Mouse (Mus musculus) forebrain, embryonic 16.5 days (tissue): Measurements from ENCODE around the gene Cyp1b1. TPM values are rescaled to one million over a fixed set of nuclear protein-coding genes. Genes with fewer than 3 reads are reported as not detected.

Source experiments
- ATAC-seq: fragments of 200-750 bp; cut with Nextera tagmentation; 2 replicates; pipeline ENCODE4 v1.8.0; 2017; ENCODE audit warnings: mild to moderate bottlenecking, moderate library complexity
- H3K27ac ChIP-seq: fragments of 300-500 bp; sonication (generic); 2 replicates; pipeline ENCODE4 v1.5.1; 2014; ENCODE audit warnings: low read length, control low read depth
- H3K27me3 ChIP-seq: fragments of 300-500 bp; sonication (generic); replicated peaks from 2 replicates; pipeline ENCODE4 v1.6.1; 2014; ENCODE audit warnings: low read length; ENCODE audit not compliant: control insufficient read depth, insufficient read depth
- H3K36me3 ChIP-seq: fragments of 300-500 bp; sonication (generic); 2 replicates; pipeline ENCODE4 v1.6.1; 2014; ENCODE audit not compliant: control insufficient read depth, insufficient read depth
- H3K4me1 ChIP-seq: fragments of 300-500 bp; sonication (generic); replicated peaks from 2 replicates; pipeline ENCODE4 v1.6.1; 2014; ENCODE audit warnings: low read length; ENCODE audit not compliant: control insufficient read depth, insufficient read depth
- H3K4me2 ChIP-seq: fragments of 300-500 bp; sonication (generic); 2 replicates; pipeline ENCODE4 v1.6.1; 2014; ENCODE audit warnings: mild to moderate bottlenecking, low read length, control low read depth
- H3K4me3 ChIP-seq: fragments of 300-500 bp; sonication (generic); replicated peaks from 2 replicates; pipeline ENCODE4 v1.5.1; 2014; ENCODE audit warnings: mild to moderate bottlenecking, low read length, control low read depth
- H3K9ac ChIP-seq: fragments of 300-500 bp; sonication (generic); replicated peaks from 2 replicates; pipeline ENCODE4 v1.6.1; 2014; ENCODE audit warnings: low read depth, low read length, control low read depth
- H3K9me3 ChIP-seq: fragments of 300-500 bp; sonication (generic); 2 replicates; pipeline ENCODE4 v1.6.1; 2016; ENCODE audit warnings: low read length; ENCODE audit not compliant: control insufficient read depth
- WGBS: fragments of 180-500 bp; shearing (Covaris S2); extraction: QIAGEN DNeasy Blood & Tissue Kit; methylation state at CpG from one replicate; pipeline ENCODE4 v1.1.7; 2014; 5-methylcytosine and 5-hydroxymethylcytosine counted together
- polyA plus RNA-seq: library from polyadenylated mRNA; unstranded; fragments of >200 nt; fragmentation: Nextera tagmentation; extraction: Ambion mirVana; gene quantifications from 2 replicates; pipeline ENCODE4 v1.2.1, GENCODE M21; 2015

The Cyp1b1 gene
- polyA plus RNA-seq, 1 experiment from 2014 or later, result 4.4 TPM

DNA sequence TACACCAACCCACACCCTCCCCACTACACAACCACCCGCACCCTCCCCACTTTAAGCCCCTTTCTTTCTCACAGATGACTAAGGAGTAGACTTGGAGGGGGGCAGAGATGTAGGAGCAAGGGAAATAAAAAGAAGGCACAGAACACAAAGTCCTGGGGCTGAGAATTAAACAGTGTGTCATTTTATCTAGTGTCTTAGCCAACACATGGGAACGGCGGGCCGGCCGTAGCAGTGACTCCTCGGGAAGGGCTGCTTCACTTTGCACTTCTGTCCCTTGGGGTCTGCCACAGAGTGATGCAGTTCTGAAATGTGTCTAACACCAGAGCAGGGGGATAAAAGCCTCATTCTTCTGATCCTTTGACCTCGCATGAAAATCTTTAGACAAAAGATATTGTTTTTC lies 5.8 kb upstream of the Cyp1b1 start:
- H3K9me3 ChIP-seq, result 0 out of 2 replicates have a peak, but pooled peaks cover 2% of the 10 kb centered on the region

DNA sequence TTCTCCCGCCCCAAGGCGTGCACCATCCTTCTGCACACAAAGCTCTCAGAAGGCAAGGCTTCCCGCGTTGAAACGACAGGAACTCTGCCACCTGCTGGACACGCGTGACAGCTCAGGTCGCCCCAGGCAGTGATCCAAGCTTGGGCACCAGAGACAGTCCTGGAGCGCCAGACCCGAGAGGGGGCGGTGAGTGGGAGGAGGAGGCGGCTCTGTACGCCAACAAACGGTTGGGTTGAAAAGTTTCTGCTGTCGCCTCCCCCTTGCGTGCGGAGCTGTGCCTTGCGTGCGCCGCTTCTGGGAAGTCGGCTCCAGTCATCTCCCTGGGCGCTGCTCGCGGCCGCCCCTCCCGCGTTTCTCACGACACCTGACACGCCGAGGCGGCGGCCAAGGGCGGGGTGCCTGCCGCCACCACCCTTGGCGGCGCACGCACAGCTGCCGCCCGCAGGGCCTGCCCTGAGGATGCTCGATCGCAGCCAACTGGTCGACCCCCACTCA lies 835 bp upstream of the Cyp1b1 start:
- H3K9me3 ChIP-seq, result 0 out of 2 replicates have a peak, but pooled peaks cover 2% of the 10 kb centered on the region
- peak overlapping the region; percentile 90 for H3K4me2 ChIP-seq
- 0% methylated on average over 42 of the region's 42 CpGs for WGBS
- H3K4me1 ChIP-seq, result peaks cover 34% of the 10 kb centered on the region
- no peak overlapping the region for H3K27ac ChIP-seq
- H3K9ac ChIP-seq, result peak overlapping the region; percentile 52
- H3K36me3 ChIP-seq, result no peaks in the 10 kb centered on the region
- H3K4me3 ChIP-seq, result peak overlapping the region; percentile 49
- peaks cover 27% of the 10 kb centered on the region for H3K27me3 ChIP-seq
- ATAC-seq, result peak; percentile 84

More for the DNA sequence above, 5.8 kb upstream of the Cyp1b1 start:
- H3K4me2 ChIP-seq, result no peak overlapping the region
- no peaks in the 10 kb centered on the region for H3K36me3 ChIP-seq
- no peak overlapping the region for H3K27ac ChIP-seq
- 81% methylated on average over 7 of the region's 7 CpGs for WGBS
- H3K4me1 ChIP-seq, result peaks cover 4% of the 10 kb centered on the region; the same call in 1 of the 2 replicates
- no peaks in the 10 kb centered on the region for H3K27me3 ChIP-seq
- no peak for ATAC-seq
- H3K4me3 ChIP-seq, result no peak overlapping the region
- H3K9ac ChIP-seq, result no peak overlapping the region

DNA sequence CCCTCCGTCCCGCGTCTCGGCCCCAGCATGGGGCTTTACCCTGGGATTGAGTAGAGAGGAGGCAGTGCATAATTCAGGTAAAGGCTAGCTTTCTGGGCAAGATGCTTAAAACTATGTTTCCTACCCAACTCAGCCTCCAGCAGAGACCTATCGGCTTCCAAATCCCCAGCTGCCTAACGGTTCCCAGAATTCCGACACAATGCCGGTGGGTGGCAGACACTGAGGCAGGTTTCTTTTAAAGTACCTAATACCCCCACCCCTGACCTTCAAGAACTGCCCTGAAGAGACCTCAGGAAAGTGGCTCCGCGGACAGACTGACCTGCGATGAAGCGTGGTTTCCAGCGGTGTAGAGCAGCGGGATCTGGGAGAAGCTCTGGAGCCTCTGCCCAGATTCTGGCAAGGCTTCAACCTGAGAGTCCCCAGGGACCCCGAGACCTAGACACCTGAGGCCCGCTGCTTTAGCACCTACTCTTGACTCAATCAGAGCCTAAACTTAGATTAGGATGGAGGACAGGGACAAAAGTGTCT lies 429 bp downstream of the Cyp1b1 start:
- ATAC-seq, result no peak
- no peak overlapping the region for H3K9ac ChIP-seq
- peaks cover 35% of the 10 kb centered on the region for H3K27me3 ChIP-seq
- H3K36me3 ChIP-seq, result no peaks in the 10 kb centered on the region
- peak overlapping the region; percentile 49 for H3K4me3 ChIP-seq
- under 1% methylated on average over 16 of the region's 16 CpGs for WGBS
- H3K4me2 ChIP-seq, result peak overlapping the region; percentile 90
- H3K27ac ChIP-seq, result no peak overlapping the region
- H3K9me3 ChIP-seq, result 0 out of 2 replicates have a peak, but pooled peaks cover 2% of the 10 kb centered on the region
- peaks cover 34% of the 10 kb centered on the region for H3K4me1 ChIP-seq

DNA sequence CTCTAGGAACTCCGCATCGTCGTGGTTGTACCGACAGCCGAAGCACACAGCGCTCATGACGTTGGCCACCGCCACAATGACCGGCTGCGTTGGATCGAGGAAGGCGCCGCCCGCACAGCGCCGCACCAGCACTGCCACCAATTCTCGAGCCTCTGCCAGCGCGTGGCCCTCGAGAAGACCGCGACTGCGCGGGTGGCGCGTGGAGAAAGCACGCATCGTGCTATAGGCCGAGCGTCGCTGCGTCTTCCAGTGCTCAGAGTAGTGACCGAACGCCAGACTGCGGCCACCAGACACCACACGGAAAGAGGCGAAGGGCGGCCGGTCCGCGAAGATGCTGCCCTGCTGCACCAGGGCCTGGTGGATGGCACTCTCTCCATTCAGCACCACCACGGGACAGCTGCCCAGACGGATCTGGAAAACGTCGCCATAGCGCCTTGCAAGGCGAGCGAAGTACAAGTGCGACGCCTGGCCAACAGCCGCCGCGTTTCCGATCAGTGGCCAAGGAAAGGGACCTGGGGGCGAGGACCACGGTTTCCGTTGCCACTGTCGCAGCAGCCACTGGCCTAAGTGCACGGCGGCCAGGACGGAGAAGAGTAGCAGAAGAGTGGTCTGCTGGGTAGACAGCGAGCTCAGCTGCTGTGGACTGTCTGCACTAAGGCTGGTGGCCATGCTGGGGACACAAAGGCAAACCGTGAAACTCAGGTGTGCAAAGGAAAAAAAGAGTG lies 1.1 kb downstream of the Cyp1b1 start:
- WGBS, result under 1% methylated on average over 63 of the region's 63 CpGs
- H3K36me3 ChIP-seq, result no peaks in the 10 kb centered on the region
- H3K9me3 ChIP-seq, result 0 out of 2 replicates have a peak, but pooled peaks cover 2% of the 10 kb centered on the region
- H3K4me1 ChIP-seq, result peaks cover 34% of the 10 kb centered on the region
- peak overlapping the region; percentile 90 for H3K4me2 ChIP-seq
- ATAC-seq, result peak; percentile 31
- H3K4me3 ChIP-seq, result peak overlapping the region; percentile 49
- H3K9ac ChIP-seq, result peak overlapping the region; percentile 44
- no peak overlapping the region for H3K27ac ChIP-seq
- H3K27me3 ChIP-seq, result peaks cover 38% of the 10 kb centered on the region

DNA sequence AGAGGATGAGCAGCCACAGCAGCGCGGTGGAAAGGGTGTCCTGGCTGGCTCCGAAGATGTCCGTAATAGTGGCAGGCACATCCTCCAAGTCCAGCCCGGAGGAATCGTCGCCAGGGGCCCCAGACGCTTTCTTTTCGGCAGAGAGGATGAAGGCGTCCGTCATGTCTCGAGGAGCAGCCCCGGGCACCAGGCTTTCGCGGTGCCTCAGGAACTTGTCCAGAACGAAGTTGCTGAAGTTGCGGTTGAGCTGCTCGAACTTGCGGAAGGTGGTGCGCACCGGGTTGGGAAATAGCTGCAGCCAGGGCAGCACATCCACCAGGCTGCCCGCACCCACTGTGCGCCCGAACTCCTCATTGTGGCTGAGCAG lies 1.6 kb downstream of the Cyp1b1 start:
- under 1% methylated on average over 24 of the region's 24 CpGs for WGBS
- H3K4me3 ChIP-seq, result peak overlapping the region; percentile 49
- peak overlapping the region; percentile 90 for H3K4me2 ChIP-seq
- no peaks in the 10 kb centered on the region for H3K36me3 ChIP-seq
- H3K4me1 ChIP-seq, result peaks cover 34% of the 10 kb centered on the region
- ATAC-seq, result no peak
- H3K27me3 ChIP-seq, result peaks cover 38% of the 10 kb centered on the region
- no peak overlapping the region for H3K27ac ChIP-seq
- H3K9ac ChIP-seq, result peak overlapping the region; percentile 44
- 0 out of 2 replicates have a peak, but pooled peaks cover 2% of the 10 kb centered on the region for H3K9me3 ChIP-seq

DNA sequence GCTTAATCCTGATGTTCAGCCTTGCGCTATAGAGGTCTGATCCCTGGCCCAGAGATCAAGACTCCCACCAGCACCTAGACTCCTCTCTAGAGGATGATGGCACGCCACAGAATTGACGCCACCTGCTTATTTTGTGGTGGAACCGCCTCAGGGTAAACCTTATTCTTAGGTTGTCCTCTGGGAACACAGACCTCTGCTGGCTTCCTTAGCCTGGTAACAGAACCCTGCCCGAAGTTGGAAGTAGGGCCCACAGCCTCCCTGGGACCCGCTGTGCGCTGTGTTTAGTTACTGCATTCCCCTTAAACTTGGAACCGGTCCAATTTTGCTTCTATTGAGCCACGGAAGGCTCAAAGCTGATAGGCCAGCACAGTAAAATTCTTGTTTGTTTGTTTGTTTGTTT lies 2.3 kb downstream of the Cyp1b1 start:
- Histone ChIP-seq H3K9me3 (0 out of 2 replicates have a peak, but pooled peaks cover 2% of the 10 kb centered on the region), H3K36me3 (no peaks in the 10 kb centered on the region), H3K4me2 (peak overlapping the region; percentile 90; the same call in 1 of the 2 replicates), H3K9ac (no peak overlapping the region), H3K4me1 (peaks cover 34% of the 10 kb centered on the region), H3K27ac (no peak overlapping the region), H3K27me3 (peaks cover 38% of the 10 kb centered on the region), H3K4me3 (no peak overlapping the region)
- ATAC-seq, result no peak
- 2% methylated on average over 9 of the region's 9 CpGs for WGBS

DNA sequence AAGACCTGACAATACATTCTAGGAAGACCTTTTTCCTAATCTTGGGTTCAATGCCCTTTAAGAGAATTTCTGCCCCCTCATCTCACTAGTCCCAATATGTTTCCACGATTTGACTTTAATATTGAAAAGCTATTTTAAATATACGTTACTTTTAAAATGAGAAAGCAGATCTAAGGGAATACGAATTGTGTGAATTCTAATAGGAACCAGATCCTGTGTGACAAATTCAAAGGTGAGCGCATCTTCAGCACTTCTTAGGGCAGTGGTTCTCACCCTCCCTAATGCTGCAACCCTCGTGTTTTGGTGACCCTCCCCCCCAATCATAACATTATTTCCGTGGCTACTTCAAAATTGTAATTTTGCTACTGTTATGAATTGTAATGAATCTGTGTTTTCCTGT lies 2.9 kb downstream of the Cyp1b1 start:
- H3K27me3 ChIP-seq, result peaks cover 38% of the 10 kb centered on the region
- H3K4me2 ChIP-seq, result no peak overlapping the region
- 0 out of 2 replicates have a peak, but pooled peaks cover 2% of the 10 kb centered on the region for H3K9me3 ChIP-seq
- H3K9ac ChIP-seq, result no peak overlapping the region
- peaks cover 34% of the 10 kb centered on the region for H3K4me1 ChIP-seq
- H3K4me3 ChIP-seq, result no peak overlapping the region
- no peak overlapping the region for H3K27ac ChIP-seq
- H3K36me3 ChIP-seq, result no peaks in the 10 kb centered on the region
- 6% methylated on average over 6 of the region's 6 CpGs for WGBS
- no peak for ATAC-seq

DNA sequence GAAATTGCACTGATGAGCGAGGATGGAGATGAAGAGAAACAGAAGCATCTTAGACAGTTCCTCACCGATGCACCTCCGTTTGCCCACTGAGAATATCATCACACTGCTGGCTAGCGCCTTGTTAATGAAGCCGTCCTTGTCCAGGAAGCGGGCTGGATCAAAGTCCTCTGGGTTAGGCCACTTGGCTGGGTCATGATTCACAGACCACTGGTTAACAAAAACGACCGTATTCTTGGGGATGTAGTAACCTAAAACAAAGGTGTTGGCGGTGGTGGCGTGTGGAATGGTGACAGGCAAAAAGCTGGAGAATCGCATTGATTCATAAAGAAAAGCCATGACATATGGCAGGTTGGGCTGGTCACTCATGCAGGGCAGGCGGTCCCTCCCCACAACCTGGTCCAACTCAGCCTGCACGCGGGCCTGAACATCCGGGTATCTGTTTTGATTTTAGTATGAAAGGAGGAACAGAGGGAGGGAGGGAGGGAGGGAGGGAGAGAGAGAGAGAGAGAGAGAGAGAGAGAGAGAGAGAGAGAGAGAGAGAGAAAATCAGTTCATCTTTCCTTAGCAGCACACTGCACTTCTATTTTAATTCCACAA lies 4.5 kb downstream of the Cyp1b1 start:
- ATAC-seq, result no peak
- Histone ChIP-seq H3K27ac (no peak overlapping the region), H3K9me3 (no peaks in the 10 kb centered on the region), H3K4me3 (no peak overlapping the region), H3K36me3 (no peaks in the 10 kb centered on the region), H3K27me3 (peaks cover 36% of the 10 kb centered on the region), H3K4me1 (peaks cover 27% of the 10 kb centered on the region), H3K4me2 (no peak overlapping the region), H3K9ac (no peak overlapping the region)
- WGBS, result 11% methylated on average over 15 of the region's 15 CpGs

DNA sequence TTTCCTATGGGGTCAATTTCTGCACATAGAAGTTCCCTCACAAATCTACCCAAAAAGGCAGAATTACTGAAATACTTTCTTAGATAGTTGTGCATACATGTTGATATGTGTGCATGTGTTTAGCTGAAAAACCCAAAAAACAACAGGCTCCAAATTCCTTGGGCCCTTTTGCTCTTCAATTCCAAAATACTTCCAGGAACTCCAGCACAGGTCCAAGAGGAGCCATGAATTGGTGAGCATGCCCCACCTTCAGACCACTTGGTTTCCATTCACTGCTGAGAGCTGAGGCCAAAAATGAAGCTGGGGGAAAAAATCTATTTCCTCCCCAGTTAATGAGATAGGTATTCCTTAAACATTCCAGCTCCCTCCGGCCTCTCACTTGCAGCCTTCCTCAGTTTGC lies 5.1 kb downstream of the Cyp1b1 start:
- Histone ChIP-seq H3K9me3 (no peaks in the 10 kb centered on the region), H3K4me3 (no peak overlapping the region), H3K4me1 (peaks cover 21% of the 10 kb centered on the region), H3K36me3 (no peaks in the 10 kb centered on the region), H3K9ac (no peak overlapping the region), H3K4me2 (no peak overlapping the region), H3K27me3 (peaks cover 30% of the 10 kb centered on the region), H3K27ac (no peak overlapping the region)
- ATAC-seq, result no peak
- WGBS, result 36% methylated on average over 1 of the region's 1 CpGs
